Mouse (Mus musculus) CH12.LX (cell line): ENCODE results near the gene Gamt. TPM values are rescaled to one million over a fixed set of nuclear protein-coding genes. Genes with fewer than 3 reads are reported as not detected.

Experiments used
- DNase-seq: peaks from one replicate; pipeline ENCODE4 v3.0.0-alpha.2; 2013; ENCODE audit errors: extremely low read depth
- H3K27ac ChIP-seq: 2 replicates; pipeline ENCODE4 v1.5.1; 2012; ENCODE audit warnings: low read depth, mild to moderate bottlenecking, control low read depth, moderate library complexity; ENCODE audit not compliant: insufficient read depth
- H3K27me3 ChIP-seq: replicated peaks from 2 replicates; pipeline ENCODE3; 2012; ENCODE audit warnings: inconsistent platforms
- H3K36me3 ChIP-seq, 2 experiments: replicated peaks in 1 of 2; 2 replicates each; pipeline versions ENCODE3 to v1.6.1; 2012; ENCODE audit warnings: inconsistent platforms in 1 of 2, low read length in 1 of 2, mild to moderate bottlenecking in 1 of 2, mixed read lengths in 1 of 2, moderate library complexity in 1 of 2; ENCODE audit not compliant: control insufficient read depth in 1 of 2, insufficient read depth in 1 of 2
- H3K4me1 ChIP-seq, 2 experiments: 2 replicates each; pipeline ENCODE4 v1.6.1; 2012; ENCODE audit warnings: inconsistent platforms in 1 of 2, moderate library complexity in 1 of 2; ENCODE audit not compliant: insufficient read depth in 2 of 2, control insufficient read depth in 1 of 2
- H3K4me2 ChIP-seq: 2 replicates; pipeline ENCODE4 v1.6.1; 2012; ENCODE audit warnings: low read depth, mild to moderate bottlenecking, control low read depth; ENCODE audit not compliant: poor library complexity, insufficient read depth, severe bottlenecking
- H3K4me3 ChIP-seq, 3 experiments: fragments of 150-350 bp in 1 of 3; sonication (generic) in 1 of 3; replicated peaks in 1 of 3; 2 replicates each; pipeline versions ENCODE3 to v1.5.1; 2011 to 2012; ENCODE audit warnings: low read depth in 2 of 3, low read length in 2 of 3, mild to moderate bottlenecking in 2 of 3, moderate library complexity in 2 of 3, control low read depth in 1 of 3, improper control_type of control experiment in 1 of 3, inconsistent platforms in 1 of 3, mixed read lengths in 1 of 3; ENCODE audit not compliant: poor library complexity in 1 of 3
- H3K79me2 ChIP-seq: replicated peaks from 2 replicates; pipeline ENCODE4 v1.6.1; 2012; ENCODE audit warnings: mild to moderate bottlenecking, moderate library complexity; ENCODE audit not compliant: control insufficient read depth, poor library complexity, insufficient read depth, severe bottlenecking; ENCODE audit errors: extremely low read depth
- H3K9ac ChIP-seq: 2 replicates; pipeline ENCODE4 v1.6.1; 2012; ENCODE audit warnings: low read depth, mild to moderate bottlenecking, control low read depth, moderate library complexity; ENCODE audit not compliant: insufficient read depth
- H3K9me3 ChIP-seq: replicated peaks from 2 replicates; pipeline ENCODE3; 2012; ENCODE audit warnings: low read length, inconsistent platforms, mixed read lengths
- BHLHE40 ChIP-seq: IDR thresholded peaks from 2 replicates; pipeline ENCODE4 v1.6.1; 2011; ENCODE audit warnings: mild to moderate bottlenecking, low read depth, low read length, improper control_type of control experiment
- CHD1 ChIP-seq: IDR thresholded peaks from 2 replicates; pipeline ENCODE4 v1.6.1; 2012; ENCODE audit warnings: low read depth, low read length, improper control_type of control experiment, inconsistent platforms
- CTCF ChIP-seq, 2 experiments: IDR thresholded peaks in 1 of 2; conservative IDR thresholded peaks in 1 of 2; 2 replicates each; pipeline ENCODE4 v1.5.1; 2011 to 2012; ENCODE audit warnings: low read depth in 2 of 2, low read length in 2 of 2, improper control_type of control experiment in 1 of 2, inconsistent platforms in 1 of 2, mild to moderate bottlenecking in 1 of 2, moderate library complexity in 1 of 2
- E2F4 ChIP-seq: IDR thresholded peaks from 2 replicates; pipeline ENCODE4 v1.6.1; 2011; ENCODE audit warnings: low read depth, low read length, improper control_type of control experiment; ENCODE audit not compliant: insufficient replicate concordance
- ETS1 ChIP-seq: conservative IDR thresholded peaks from 2 replicates; pipeline ENCODE4 v1.6.1; 2012; ENCODE audit warnings: low read depth, mild to moderate bottlenecking, inconsistent platforms, low read length, improper control_type of control experiment, moderate library complexity
- GABPA ChIP-seq: IDR thresholded peaks from 2 replicates; pipeline ENCODE4 v1.6.1; 2012; ENCODE audit warnings: low read depth, low read length, improper control_type of control experiment, inconsistent platforms; ENCODE audit not compliant: insufficient replicate concordance
- JUN ChIP-seq: IDR thresholded peaks from 2 replicates; pipeline ENCODE4 v1.6.1; 2011; ENCODE audit warnings: low read depth, mild to moderate bottlenecking, low read length, improper control_type of control experiment, moderate library complexity; ENCODE audit not compliant: insufficient read depth
- JUND ChIP-seq: conservative IDR thresholded peaks from 2 replicates; pipeline ENCODE4 v1.6.1; 2011; ENCODE audit warnings: low read depth, low read length, improper control_type of control experiment
- KAT2A ChIP-seq: IDR thresholded peaks from 2 replicates; pipeline ENCODE4 v1.6.1; 2012; ENCODE audit warnings: low read length, improper control_type of control experiment, inconsistent platforms; ENCODE audit not compliant: insufficient replicate concordance
- MEF2A ChIP-seq: IDR thresholded peaks from 2 replicates; pipeline ENCODE4 v1.6.1; 2014; ENCODE audit warnings: low read depth, mild to moderate bottlenecking, inconsistent platforms, low read length, improper control_type of control experiment, borderline replicate concordance
- NRF1 ChIP-seq: IDR thresholded peaks from 2 replicates; pipeline ENCODE4 v1.6.1; 2014; ENCODE audit warnings: low read depth, mild to moderate bottlenecking, inconsistent platforms, low read length, improper control_type of control experiment, moderate library complexity
- PAX5 ChIP-seq: IDR thresholded peaks from 2 replicates; pipeline ENCODE4 v1.6.1; 2012; ENCODE audit warnings: low read length, inconsistent platforms, mixed read lengths
- POLR2A ChIP-seq: IDR thresholded peaks from 2 replicates; pipeline ENCODE4 v1.6.1; 2011; ENCODE audit warnings: low read depth, mild to moderate bottlenecking, improper control_type of control experiment, low read length
- SIN3A ChIP-seq: IDR thresholded peaks from 2 replicates; pipeline ENCODE4 v1.6.1; 2012; ENCODE audit warnings: low read length, improper control_type of control experiment, inconsistent platforms
- TCF12 ChIP-seq: IDR thresholded peaks from 2 replicates; pipeline ENCODE4 v1.6.1; 2014; ENCODE audit warnings: low read depth, mild to moderate bottlenecking, inconsistent platforms, low read length, improper control_type of control experiment
- USF2 ChIP-seq: conservative IDR thresholded peaks from 2 replicates; pipeline ENCODE4 v1.6.1; 2011; ENCODE audit warnings: low read depth, low read length, improper control_type of control experiment
- ZKSCAN1 ChIP-seq: IDR thresholded peaks from 2 replicates; pipeline ENCODE4 v1.6.1; 2012; ENCODE audit warnings: low read depth, inconsistent platforms, low read length, improper control_type of control experiment, borderline replicate concordance
- dilution Hi-C: fragments of 300-500 bp; cut with MboI; formaldehyde crosslinking; loops from 2 replicates; pipeline ENCODE4 v1.14.3; 2020; ENCODE audit warnings: low sequenced_read_pairs; ENCODE audit not compliant: extremely low pct_unique_long_range_greater_than_20kb, extremely low pct_ligation_motif_present
- in situ Hi-C: fragments of 300-500 bp; cut with MboI; formaldehyde crosslinking; loops from 3 replicates; pipeline ENCODE4 v1.14.3; 2019; ENCODE audit warnings: low sequenced_read_pairs, low pct_ligation_motif_present, low pct_unique_long_range_greater_than_20kb, mixed read lengths
- polyA plus RNA-seq: library from polyadenylated mRNA; unstranded; fragments of >175 nt; gene quantifications from 2 replicates; pipeline ENCODE4 v1.2.1, GENCODE M21; 2012; ENCODE audit warnings: low read depth; ENCODE audit not compliant: insufficient read length
- total RNA-seq, 2 experiments: library from RNA; depleted of rRNA; stranded (reverse); fragments of 300-350 nt in 1 of 2; fragments of >200 nt in 1 of 2; gene quantifications; 2 replicates each; pipeline ENCODE4 v1.2.3; 2012 to 2014

The Gamt gene
- total and polyA plus RNA-seq, 3 experiments = 0.24 to 0.30 TPM; not detected in 1

DNA sequence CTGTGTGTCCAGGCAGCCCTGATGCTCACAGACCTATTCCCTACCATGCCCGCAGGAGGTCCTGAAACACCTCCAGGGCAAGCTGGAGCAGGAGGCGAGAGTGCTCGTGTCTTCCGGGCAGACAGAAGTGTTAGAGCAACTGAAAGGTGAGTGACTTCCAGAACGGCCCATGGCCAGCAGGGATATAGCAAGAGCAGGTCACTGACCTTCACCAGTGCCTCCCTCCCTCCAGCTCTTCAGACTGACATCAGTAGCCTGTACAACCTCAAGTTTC is 41.2 kb upstream of the Gamt start:
- TF ChIP-seq MEF2A (no peak), JUN (no peak), POLR2A (no peak), GABPA (no peak), KAT2A (no peak), ZKSCAN1 (no peak), JUND (no peak), SIN3A (no peak), CHD1 (no peak), E2F4 (no peak), BHLHE40 (no peak), NRF1 (no peak)
- dilution Hi-C loops = no loop called here
- Histone ChIP-seq H3K4me3 (no peak overlapping the region), H3K9ac (no peak overlapping the region), H3K4me1 (peaks cover 0 to 10% of the 10 kb centered on the region in 2 experiments; a peak in 3 of 4 replicates), H3K36me3 (no peaks in the 10 kb centered on the region), H3K27me3 (peaks cover 71% of the 10 kb centered on the region), H3K4me2 (peak overlapping the region; percentile 30; the same call in 1 of the 2 replicates), H3K9me3 (no peaks in the 10 kb centered on the region), H3K27ac (no peak overlapping the region), H3K79me2 (no peaks in the 10 kb centered on the region)
- in situ Hi-C loops = no loop called here
- no peak for DNase-seq

DNA sequence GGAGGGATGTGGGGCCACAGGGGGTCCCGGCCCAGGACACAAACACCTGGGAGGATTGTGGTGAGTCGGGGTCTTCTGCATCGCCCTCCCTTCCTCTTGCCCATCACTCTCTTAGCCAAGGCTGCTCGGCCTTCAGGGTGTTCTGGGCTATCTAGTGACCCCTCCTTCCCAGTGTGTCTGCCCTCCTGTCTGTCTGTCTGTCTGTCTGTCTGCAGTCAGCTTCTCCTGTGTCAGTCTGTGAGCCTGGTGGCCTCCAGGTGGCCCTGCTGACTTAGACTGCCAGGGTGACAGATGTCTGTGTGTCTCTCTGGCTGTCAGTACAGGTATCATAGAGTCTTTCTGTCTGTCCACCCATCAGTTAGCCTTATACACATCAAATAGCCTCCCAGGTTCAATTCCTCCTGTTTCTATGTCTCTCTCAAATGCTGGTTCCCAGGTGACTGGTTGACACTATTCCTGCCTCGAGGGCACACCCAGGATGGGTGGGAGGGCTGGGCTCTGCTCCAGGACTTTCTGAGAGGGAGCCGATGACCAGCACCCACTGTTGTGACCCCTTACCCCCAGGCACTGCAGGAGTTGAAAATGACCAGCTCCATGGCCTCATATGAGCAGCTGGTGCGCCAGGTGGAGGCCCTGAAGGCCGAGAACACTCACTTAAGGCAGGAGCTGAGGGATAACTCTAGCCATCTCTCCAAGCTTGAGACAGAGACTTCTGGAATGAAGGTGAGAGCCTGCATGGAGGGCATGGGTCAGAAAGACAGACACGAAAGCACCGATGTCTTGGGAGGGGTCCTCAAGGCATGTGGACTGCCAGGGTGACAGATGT is 40.7 kb upstream of the Gamt start:
- Histone ChIP-seq H3K9me3 (no peaks in the 10 kb centered on the region), H3K27me3 (peaks cover 66% of the 10 kb centered on the region), H3K4me3 (no peak overlapping the region), H3K79me2 (no peaks in the 10 kb centered on the region), H3K4me2 (no peak overlapping the region), H3K9ac (no peak overlapping the region), H3K27ac (no peak overlapping the region), H3K36me3 (no peaks in the 10 kb centered on the region), H3K4me1 (peaks cover 0 to 15% of the 10 kb centered on the region in 2 experiments; a peak in 3 of 4 replicates)
- dilution Hi-C loops = no loop called here
- TF ChIP-seq PAX5 = no peak
- no peak for TF ChIP-seq TCF12
- no peak for TF ChIP-seq ZKSCAN1
- TF ChIP-seq CTCF (conservative IDR thresholded peaks at IDR 0.05 in 1 of 2, IDR thresholded peaks at IDR 0.05 in 1 of 2; ENCODE audit: low read depth in 2 of 2, low read length in 2 of 2) = peak in 1 of 2 experiments; percentile 22; a peak in 1 of 4 replicates
- TF ChIP-seq ETS1 = no peak
- no peak for TF ChIP-seq KAT2A
- no peak for TF ChIP-seq USF2
- in situ Hi-C loops = no loop called here
- no peak for DNase-seq
